ENCODE assay signal across 10 mouse cellular contexts in the genomic region with DNA sequence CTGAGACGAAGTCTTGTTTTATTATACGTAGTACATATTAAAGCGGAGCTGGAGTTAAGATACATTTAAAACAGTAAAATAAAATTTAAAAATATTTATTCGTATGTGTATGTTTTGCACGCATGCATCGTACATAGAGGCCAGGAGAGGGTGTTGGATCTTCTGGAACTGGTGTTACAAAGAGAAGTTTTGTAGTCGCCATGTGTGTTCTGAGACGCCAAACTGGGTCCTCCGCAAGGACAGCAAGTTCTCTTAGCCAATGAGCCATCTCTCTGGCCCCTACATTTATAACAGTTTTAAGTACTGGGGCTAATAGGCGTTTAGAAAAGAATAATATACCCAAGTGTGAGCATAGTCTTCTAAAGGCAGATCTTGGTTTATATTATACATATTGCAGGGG. TPM values are rescaled to one million over a fixed set of nuclear protein-coding genes. Genes with fewer than 3 reads are reported as not detected.
DNase-seq lines count a peak whose midpoint lies in the region; ATAC-seq lines count a peak whose summit lies in the region.
"Had no signal": no experiment of that assay in that cellular context is flagged by ENCODE, and none has a peak within 500 bp of the region (broad histone marks: within the 10 kb centered on the region; RNA-seq: fewer than 3 reads in every experiment).

No protein-coding gene starts in this region.

- no peak overlapping the region for H3K27ac ChIP-seq in neural tube, embryonic 11.5 days (ENCODE audit: low read depth, low read length)
- H3K27ac ChIP-seq in liver, embryonic 13.5 days: no peak overlapping the region

- H3K27me3 ChIP-seq in erythroblast, embryonic 14.5 days (ENCODE audit: control insufficient read depth): no peaks in the 10 kb centered on the region; the same call in 1 of the 2 replicates
- no peaks in the 10 kb centered on the region for H3K27me3 ChIP-seq in neural tube, embryonic 11.5 days (ENCODE audit: control insufficient read depth, insufficient read depth, low read length)
- no peaks in the 10 kb centered on the region for H3K27me3 ChIP-seq in liver, embryonic 13.5 days

- ATAC-seq in erythroblast, adult 5-6 weeks (replicated peaks; ENCODE audit: low FRiP score, poor library complexity, severe bottlenecking): no peak
- ATAC-seq in neural tube, embryonic 11.5 days (ENCODE audit: insufficient read depth, low FRiP score, low TSS enrichment): peak; percentile 20; the same call in 1 of the 2 replicates
- ATAC-seq in liver, embryonic 13.5 days (ENCODE audit: low read depth): no peak

- peaks cover 7% of the 10 kb centered on the region for H3K4me1 ChIP-seq in erythroblast, embryonic 14.5 days (ENCODE audit: control insufficient read depth)
- H3K4me1 ChIP-seq in neural tube, embryonic 11.5 days (ENCODE audit: control insufficient read depth, insufficient read depth, low read length): no peaks in the 10 kb centered on the region
- peaks cover 4% of the 10 kb centered on the region for H3K4me1 ChIP-seq in liver, embryonic 13.5 days (replicated peaks)

- no peaks in the 10 kb centered on the region for H3K9me3 ChIP-seq in erythroblast, embryonic 14.5 days (ENCODE audit: control insufficient read depth, low read length)
- no peaks in the 10 kb centered on the region for H3K9me3 ChIP-seq in neural tube, embryonic 11.5 days (ENCODE audit: control insufficient read depth, low read length)
- H3K9me3 ChIP-seq in liver, embryonic 13.5 days (replicated peaks): no peaks in the 10 kb centered on the region

- H3K4me2 ChIP-seq in neural tube, embryonic 11.5 days (ENCODE audit: low read depth): peak overlapping the region; percentile 15
- H3K4me2 ChIP-seq in liver, embryonic 13.5 days: peak overlapping the region; percentile 69

- peak overlapping the region; percentile 68 for H3K4me3 ChIP-seq in erythroblast, embryonic 14.5 days (replicated peaks)
- H3K4me3 ChIP-seq in neural tube, embryonic 11.5 days (ENCODE audit: low read depth, low read length): peak overlapping the region; percentile 35
- H3K4me3 ChIP-seq in liver, embryonic 13.5 days (replicated peaks): peak overlapping the region; percentile 67

- no peaks in the 10 kb centered on the region for H3K36me3 ChIP-seq in erythroblast, embryonic 14.5 days (ENCODE audit: control insufficient read depth)
- H3K36me3 ChIP-seq in neural tube, embryonic 11.5 days (ENCODE audit: control insufficient read depth, insufficient read depth, low read length): no peaks in the 10 kb centered on the region
- no peaks in the 10 kb centered on the region for H3K36me3 ChIP-seq in liver, embryonic 13.5 days

- H3K9ac ChIP-seq in neural tube, embryonic 11.5 days (ENCODE audit: low read length): no peak overlapping the region
- no peak overlapping the region; the same call in 1 of the 2 replicates for H3K9ac ChIP-seq in liver, embryonic 13.5 days

- DNase-seq in neural tube, embryonic 11.5 days (ENCODE audit: low spot score): no peak
- no peak for DNase-seq in neural tube, embryonic 10.5 days (ENCODE audit: extremely low spot score, low spot score)
- no peak for DNase-seq in liver, embryonic 13.5 days
- DNase-seq in testis, postnatal 14 days (ENCODE audit: low spot score): no peak
- no peak for DNase-seq in spleen, postnatal 4 days (ENCODE audit: low spot score in 2 of 2)
- no peak for DNase-seq in gastrocnemius, postnatal 10 days

- WGBS in neural tube, embryonic 11.5 days: 30% methylated on average over 10 of the region's 10 CpGs
- 31% methylated on average over 10 of the region's 10 CpGs for WGBS in liver, embryonic 13.5 days (ENCODE audit: insufficient replicate concordance)

RNA-seq across cellular contexts. Expression of gene Gm3854, which starts 0.6 kb away (rescaled TPM):
- polyA plus RNA-seq in erythroblast, embryonic 14.5 days (2012): not detected in 2 replicates
- total RNA-seq in erythroblast, adult 5-6 weeks (2015; ENCODE audit: low replicate concordance): not detected in 2 replicates
- total RNA-seq in erythroblast, adult 5-6 weeks (2017; ENCODE audit: low replicate concordance): not detected in 2 replicates
- polyA plus RNA-seq in neural tube, embryonic 11.5 days (2014; fragmentation: Nextera tagmentation; extraction: Ambion mirVana): 2.7 and 3.3 TPM in 2 replicates
- polyA plus RNA-seq in liver, embryonic 13.5 days (2015; fragmentation: Nextera tagmentation; extraction: Ambion mirVana): 0.32 and 0.39 TPM in 2 replicates
- under 1 TPM; 0.12 to 0.14 TPM for total RNA-seq in gastrocnemius, postnatal 10 days (2021)

RNA-seq across cellular contexts. Expression of gene Zfp583, which starts 13.0 kb away (rescaled TPM):
- 0.02 TPM in 1 of 2 replicates, not detected in the other for polyA plus RNA-seq in erythroblast, embryonic 14.5 days (2012)
- total RNA-seq in erythroblast, adult 5-6 weeks (2015; ENCODE audit: low replicate concordance): not detected in 2 replicates
- not detected in 2 replicates for total RNA-seq in erythroblast, adult 5-6 weeks (2017; ENCODE audit: low replicate concordance)
- polyA plus RNA-seq in neural tube, embryonic 11.5 days (2014; fragmentation: Nextera tagmentation; extraction: Ambion mirVana): 8.2 and 9.4 TPM in 2 replicates
- 1.1 and 1.3 TPM in 2 replicates for polyA plus RNA-seq in liver, embryonic 13.5 days (2015; fragmentation: Nextera tagmentation; extraction: Ambion mirVana)
- total RNA-seq in gastrocnemius, postnatal 10 days (2021): 1 to 10 TPM in 1 of 2 experiments, under 1 TPM in 1; 0.47 to 1.0 TPM

RNA-seq across cellular contexts. Expression of gene Zfp78, which starts 19.0 kb away (rescaled TPM):
- not detected in 2 replicates for polyA plus RNA-seq in erythroblast, embryonic 14.5 days (2012)
- total RNA-seq in erythroblast, adult 5-6 weeks (2015; ENCODE audit: low replicate concordance): not detected in 2 replicates
- 0.43 and 2.1 TPM in 2 replicates for total RNA-seq in erythroblast, adult 5-6 weeks (2017; ENCODE audit: low replicate concordance)
- 3.0 and 3.3 TPM in 2 replicates for polyA plus RNA-seq in neural tube, embryonic 11.5 days (2014; fragmentation: Nextera tagmentation; extraction: Ambion mirVana)
- polyA plus RNA-seq in liver, embryonic 13.5 days (2015; fragmentation: Nextera tagmentation; extraction: Ambion mirVana): 0.88 and 0.97 TPM in 2 replicates
- total RNA-seq in gastrocnemius, postnatal 10 days (2021): under 1 TPM; 0.84 to 0.92 TPM

RNA-seq across cellular contexts. Expression of gene Zfp28, which starts 39.0 kb away (rescaled TPM):
- 0.01 TPM in 1 of 2 replicates, not detected in the other for polyA plus RNA-seq in erythroblast, embryonic 14.5 days (2012)
- not detected in 2 replicates for total RNA-seq in erythroblast, adult 5-6 weeks (2015; ENCODE audit: low replicate concordance)
- 9.6 TPM in 1 of 2 replicates, not detected in the other for total RNA-seq in erythroblast, adult 5-6 weeks (2017; ENCODE audit: low replicate concordance)
- 14.4 and 14.9 TPM in 2 replicates for polyA plus RNA-seq in neural tube, embryonic 11.5 days (2014; fragmentation: Nextera tagmentation; extraction: Ambion mirVana)
- polyA plus RNA-seq in liver, embryonic 13.5 days (2015; fragmentation: Nextera tagmentation; extraction: Ambion mirVana): 1.3 and 1.6 TPM in 2 replicates
- total RNA-seq in gastrocnemius, postnatal 10 days (2021): 1 to 10 TPM; 3.7 to 3.9 TPM

RNA-seq across cellular contexts. Expression of gene Smim17, which starts 54.4 kb away (rescaled TPM):
- polyA plus RNA-seq in erythroblast, embryonic 14.5 days (2012): not detected in 2 replicates
- not detected in 2 replicates for total RNA-seq in erythroblast, adult 5-6 weeks (2015; ENCODE audit: low replicate concordance)
- not detected in 2 replicates for total RNA-seq in erythroblast, adult 5-6 weeks (2017; ENCODE audit: low replicate concordance)
- 0.07 and 0.33 TPM in 2 replicates for polyA plus RNA-seq in neural tube, embryonic 11.5 days (2014; fragmentation: Nextera tagmentation; extraction: Ambion mirVana)
- not detected in 2 replicates for polyA plus RNA-seq in liver, embryonic 13.5 days (2015; fragmentation: Nextera tagmentation; extraction: Ambion mirVana)
- total RNA-seq in gastrocnemius, postnatal 10 days (2021): under 1 TPM in 1 of 2 experiments, not detected in 1; 0.77 TPM
- polyA plus RNA-seq: activated CD4-positive, CD25-positive, alpha-beta regulatory T cell, adult 4 months; spleen, adult 2 months had no signal
